Mouse (Mus musculus): ENCODE measurements at regions not wholly inside any gene's neighbourhood (a gene's known extent, or its start where the extent isn't known, plus 50 kb on each side); places are given as distances from the start of the nearest gene placed in this dataset.
A peak's percentile ranks its signal among the peaks of the same experiment; 100 is the strongest.

GRCm38 (mm10) chr4:9132982-9133625, 894.3 kb upstream of the Car8 start:
- no peak for DNase-seq (ENCODE audit: low spot score)

GRCm38 (mm10) chr4:9132356-9132755, 893.5 kb upstream of the Car8 start:
- no peak for DNase-seq (ENCODE audit: low spot score)

GRCm38 (mm10) chr4:9131610-9132009, 892.8 kb upstream of the Car8 start:
- DNase-seq (ENCODE audit: low spot score), result no peak

- no peak for DNase-seq (ENCODE audit: low spot score)
These were observed 886.6 kb upstream of the Car8 start for GRCm38 (mm10) chr4:9125236-9125963.

GRCm38 (mm10) chr4:9124586-9125232, 885.9 kb upstream of the Car8 start:
- DNase-seq (ENCODE audit: low spot score), result no peak

GRCm38 (mm10) chr4:9124109-9124508, 885.3 kb upstream of the Car8 start:
- DNase-seq (ENCODE audit: low spot score), result no peak

GRCm38 (mm10) chr4:9123396-9124031, 884.7 kb upstream of the Car8 start:
- no peak for DNase-seq (ENCODE audit: low spot score)

GRCm38 (mm10) chr4:9122639-9123286, 883.9 kb upstream of the Car8 start:
- no peak for DNase-seq (ENCODE audit: low spot score)

- no peak for DNase-seq (ENCODE audit: low spot score)
These were observed 878.3 kb upstream of the Car8 start for GRCm38 (mm10) chr4:9116955-9117647.

- DNase-seq (ENCODE audit: low spot score), result no peak
These were observed 877.0 kb upstream of the Car8 start for GRCm38 (mm10) chr4:9115874-9116273.

GRCm38 (mm10) chr4:9113982-9114381, 875.1 kb upstream of the Car8 start:
- no peak for DNase-seq (ENCODE audit: low spot score)

GRCm38 (mm10) chr4:9110355-9110754, 871.5 kb upstream of the Car8 start:
- DNase-seq (ENCODE audit: low spot score), result no peak

GRCm38 (mm10) chr4:9107295-9107694, 868.5 kb upstream of the Car8 start:
- no peak for DNase-seq (ENCODE audit: low spot score)

- DNase-seq (ENCODE audit: low spot score), result no peak
These were observed 867.9 kb upstream of the Car8 start for GRCm38 (mm10) chr4:9106778-9107177.

GRCm38 (mm10) chr4:9104657-9105056, 865.8 kb upstream of the Car8 start:
- no peak for DNase-seq (ENCODE audit: low spot score)

GRCm38 (mm10) chr4:9103958-9104357, 865.1 kb upstream of the Car8 start:
- no peak for DNase-seq (ENCODE audit: low spot score)

GRCm38 (mm10) chr4:9096809-9097700, 858.2 kb upstream of the Car8 start:
- DNase-seq (ENCODE audit: low spot score), result peak; percentile 91

- DNase-seq (ENCODE audit: low spot score), result no peak
These were observed 857.4 kb upstream of the Car8 start for GRCm38 (mm10) chr4:9096274-9096673.

- DNase-seq (ENCODE audit: low spot score), result no peak
These were observed 856.8 kb upstream of the Car8 start for GRCm38 (mm10) chr4:9095646-9096045.

- no peak for DNase-seq (ENCODE audit: low spot score)
These were observed 855.7 kb upstream of the Car8 start for GRCm38 (mm10) chr4:9094522-9094921.

GRCm38 (mm10) chr4:9094076-9094475, 855.2 kb upstream of the Car8 start:
- DNase-seq (ENCODE audit: low spot score), result no peak

Data from ovary, postnatal 14 days (tissue).